Mouse (Mus musculus) kidney, postnatal 0 days (tissue): ENCODE results near the gene Gm28038. TPM values are rescaled to one million over a fixed set of nuclear protein-coding genes. Genes with fewer than 3 reads are reported as not detected.

Source experiments
- ATAC-seq: fragments of 200-750 bp; cut with Nextera tagmentation; replicated peaks from 2 replicates; pipeline ENCODE4 v1.8.0; 2017; ENCODE audit warnings: low read depth, moderate number of reproducible peaks, moderate TSS enrichment, moderate library complexity; ENCODE audit not compliant: low FRiP score
- DNase-seq: peaks from one replicate; pipeline ENCODE4 v3.0.0-alpha.2; 2016; ENCODE audit warnings: low spot score
- H3K27ac ChIP-seq: fragments of 300-500 bp; sonication (generic); 2 replicates; pipeline ENCODE4 v1.5.1; 2014; ENCODE audit warnings: mild to moderate bottlenecking
- H3K27me3 ChIP-seq: fragments of 300-500 bp; sonication (generic); 2 replicates; pipeline ENCODE4 v1.6.1; 2014; ENCODE audit warnings: low read length, mixed read lengths; ENCODE audit not compliant: insufficient read depth
- H3K36me3 ChIP-seq: fragments of 300-500 bp; sonication (generic); 2 replicates; pipeline ENCODE4 v1.6.1; 2014; ENCODE audit warnings: low read length, mixed read lengths; ENCODE audit not compliant: insufficient read depth
- H3K4me1 ChIP-seq: fragments of 300-500 bp; sonication (generic); replicated peaks from 2 replicates; pipeline ENCODE4 v1.6.1; 2014; ENCODE audit warnings: antibody characterized with exemption, low read length, mixed read lengths; ENCODE audit not compliant: insufficient read depth
- H3K4me2 ChIP-seq: fragments of 300-500 bp; sonication (generic); 2 replicates; pipeline ENCODE4 v1.6.1; 2014; ENCODE audit warnings: mild to moderate bottlenecking, low read length, moderate library complexity, mixed read lengths
- H3K4me3 ChIP-seq: fragments of 300-500 bp; sonication (generic); replicated peaks from 2 replicates; pipeline ENCODE4 v1.5.1; 2014; ENCODE audit warnings: low read depth, low read length
- H3K9ac ChIP-seq: fragments of 300-500 bp; sonication (generic); 2 replicates; pipeline ENCODE4 v1.6.1; 2014; ENCODE audit warnings: low read depth, low read length
- H3K9me3 ChIP-seq: fragments of 300-500 bp; sonication (generic); replicated peaks from 2 replicates; pipeline ENCODE4 v1.6.1; 2016; ENCODE audit warnings: low read length, inconsistent platforms, mixed read lengths
- CTCF ChIP-seq: IDR thresholded peaks from 2 replicates; pipeline ENCODE4 v1.5.1; 2016; ENCODE audit warnings: antibody characterized with exemption, low read depth, mild to moderate bottlenecking, moderate library complexity
- WGBS: fragments of 180-500 bp; shearing (Covaris S2); extraction: QIAGEN DNeasy Blood & Tissue Kit; methylation state at CpG from one replicate; pipeline ENCODE4 v1.1.7; 2014; 5-methylcytosine and 5-hydroxymethylcytosine counted together
- polyA plus RNA-seq: library from polyadenylated mRNA; unstranded; fragments of >200 nt; fragmentation: Nextera tagmentation; extraction: Ambion mirVana; gene quantifications from 2 replicates; pipeline ENCODE4 v1.2.1, GENCODE M21; 2015

Gene Gm28038
- polyA plus RNA-seq, 1 experiment from 2014 or later = not detected

DNA sequence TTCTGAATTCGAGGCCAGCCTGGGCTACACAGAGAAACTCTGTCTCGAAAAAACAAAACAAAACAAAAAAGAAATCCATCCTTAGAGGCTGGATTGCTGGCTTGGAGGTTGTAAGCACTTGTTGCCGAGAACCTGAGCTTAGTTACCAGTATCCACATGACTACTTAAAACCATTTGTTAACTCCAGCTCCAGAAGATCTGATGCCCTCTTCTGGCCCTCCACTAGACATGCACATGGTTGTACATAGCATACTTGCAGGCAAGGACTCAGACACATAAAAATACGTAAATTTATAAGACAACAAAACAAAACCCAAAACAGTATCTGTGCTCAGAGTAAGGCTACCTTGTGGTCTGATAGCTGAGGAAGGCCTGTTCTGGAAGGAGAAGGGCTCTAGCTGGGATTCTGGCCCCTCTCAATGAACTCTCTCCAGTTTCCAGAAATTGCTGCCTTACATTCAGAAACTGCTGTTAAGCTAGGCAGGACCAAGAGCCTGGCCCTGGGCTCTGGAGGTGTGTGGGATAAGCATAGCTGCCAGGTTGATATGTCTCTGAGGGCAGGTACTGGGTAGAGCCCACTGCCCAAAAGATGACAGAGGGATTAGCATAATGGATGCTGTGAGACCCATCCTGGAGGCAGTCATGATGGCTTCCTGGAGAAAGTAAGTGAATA is 19.6 kb upstream of the Gm28038 start:
- 86% methylated on average over 4 of the region's 4 CpGs for WGBS
- Histone ChIP-seq H3K4me1 (peaks cover 23% of the 10 kb centered on the region), H3K4me2 (no peak overlapping the region), H3K4me3 (no peak overlapping the region), H3K36me3 (peaks cover 47% of the 10 kb centered on the region), H3K27me3 (no peaks in the 10 kb centered on the region), H3K27ac (no peak overlapping the region), H3K9me3 (no peaks in the 10 kb centered on the region), H3K9ac (no peak overlapping the region)
- peak; percentile 37; the same call in 1 of the 2 replicates for TF ChIP-seq CTCF
- DNase-seq = no peak
- no peak for ATAC-seq

DNA sequence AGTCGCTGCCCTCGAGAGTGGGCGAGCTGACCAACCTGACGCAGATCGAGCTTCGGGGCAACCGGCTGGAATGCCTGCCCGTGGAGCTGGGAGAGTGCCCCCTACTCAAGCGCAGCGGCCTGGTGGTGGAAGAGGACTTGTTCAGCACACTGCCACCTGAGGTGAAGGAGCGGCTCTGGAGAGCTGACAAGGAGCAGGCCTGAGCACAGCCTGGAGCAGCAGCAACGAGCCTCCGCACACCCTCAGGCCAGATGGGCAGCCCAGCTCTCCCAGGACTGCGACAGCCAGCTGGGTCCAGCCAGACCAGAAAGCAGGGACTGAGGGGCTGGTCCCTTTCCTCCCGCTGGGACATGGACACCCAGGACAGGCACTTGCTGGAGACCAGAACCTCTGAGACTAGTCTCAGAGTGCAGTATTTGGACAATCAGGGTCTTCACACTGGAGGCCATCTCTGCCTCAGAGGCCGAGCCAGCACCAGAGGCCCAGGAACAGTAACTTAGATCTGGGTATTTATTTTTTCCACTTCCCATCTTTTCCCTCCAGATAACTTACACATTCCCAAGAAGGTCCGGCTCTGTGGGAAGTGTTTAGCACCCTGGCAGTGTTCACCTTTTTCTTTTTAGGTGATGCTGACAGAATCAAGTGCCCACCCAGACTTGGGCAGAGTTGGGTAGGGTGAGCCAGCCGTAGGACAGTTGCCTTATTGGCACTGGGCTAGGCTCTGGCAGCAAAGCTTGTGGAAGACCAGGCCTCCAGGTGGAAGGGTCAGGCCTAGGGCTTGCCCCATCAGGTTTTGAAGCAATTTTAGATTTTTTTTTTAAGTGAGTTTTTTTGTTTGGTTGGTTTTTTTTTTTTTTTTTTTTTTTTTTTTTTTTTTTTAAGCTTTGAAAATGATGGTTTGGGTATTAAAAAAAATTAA is 18.7 kb upstream of the Gm28038 start:
- DNase-seq (no peak), ATAC-seq (no peak)
- Histone ChIP-seq H3K27ac (no peak overlapping the region), H3K4me3 (no peak overlapping the region), H3K27me3 (no peaks in the 10 kb centered on the region), H3K4me1 (peaks cover 29% of the 10 kb centered on the region), H3K9ac (no peak overlapping the region), H3K36me3 (peaks cover 37% of the 10 kb centered on the region), H3K9me3 (no peaks in the 10 kb centered on the region), H3K4me2 (no peak overlapping the region)
- WGBS = 91% methylated on average over 18 of the region's 18 CpGs
- no peak for TF ChIP-seq CTCF

DNA sequence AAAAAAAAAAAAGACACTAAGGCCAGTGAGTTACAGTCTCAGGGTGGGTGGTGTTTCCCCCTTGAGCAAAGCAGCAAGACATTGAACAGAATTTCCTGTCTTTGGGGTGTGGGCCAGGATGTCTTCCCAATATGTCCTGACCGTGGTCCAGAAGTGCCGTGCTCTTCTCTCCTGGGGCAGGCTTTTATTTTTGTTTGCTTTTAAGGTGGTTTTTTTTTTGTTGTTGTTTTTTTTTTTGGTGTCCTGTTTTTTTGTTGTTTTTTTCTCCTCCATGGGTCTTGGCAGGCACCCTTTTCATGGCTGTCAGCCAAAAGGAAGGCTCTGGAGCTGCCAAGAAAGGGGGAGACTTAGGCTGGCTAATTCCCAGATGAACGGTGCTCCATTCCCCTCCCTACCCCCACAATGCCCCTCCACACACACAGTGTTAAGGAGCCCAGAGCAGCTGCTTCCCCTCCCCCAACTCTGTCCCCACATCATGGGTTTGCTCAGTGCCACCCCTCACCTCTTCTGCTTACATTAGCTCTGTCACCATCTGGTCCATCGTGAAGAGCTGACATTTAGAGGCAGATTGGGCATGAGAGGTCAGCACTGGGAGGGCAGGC is 17.9 kb upstream of the Gm28038 start:
- Histone ChIP-seq H3K36me3 (peaks cover 30% of the 10 kb centered on the region; the same call in 1 of the 2 replicates), H3K4me3 (no peak overlapping the region), H3K9ac (no peak overlapping the region), H3K27me3 (no peaks in the 10 kb centered on the region), H3K4me1 (peaks cover 30% of the 10 kb centered on the region), H3K27ac (no peak overlapping the region), H3K9me3 (no peaks in the 10 kb centered on the region), H3K4me2 (no peak overlapping the region)
- ATAC-seq (no peak), DNase-seq (no peak)
- WGBS = 42% methylated on average over 4 of the region's 4 CpGs
- TF ChIP-seq CTCF = no peak

DNA sequence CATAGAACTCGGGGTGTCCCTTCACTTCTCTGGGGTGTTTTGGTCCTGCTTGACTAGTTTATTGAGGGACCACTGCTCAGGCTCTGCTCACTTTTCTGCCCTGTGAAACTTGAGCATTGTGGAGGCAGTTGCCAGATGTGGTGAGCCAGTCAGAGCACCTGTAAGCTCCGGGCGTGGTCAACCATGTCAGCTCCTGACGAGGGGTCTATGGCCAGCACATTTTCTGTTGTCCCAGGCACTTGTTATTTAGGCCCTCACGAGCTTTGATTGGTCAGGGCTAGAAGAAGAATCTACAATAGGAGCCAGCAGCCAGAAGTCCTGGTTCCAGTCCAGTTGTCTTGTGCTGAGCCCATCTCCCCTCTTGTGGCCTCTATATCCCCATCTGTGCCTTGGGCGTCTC is 17.0 kb upstream of the Gm28038 start:
- Histone ChIP-seq H3K9me3 (no peaks in the 10 kb centered on the region), H3K27ac (no peak overlapping the region), H3K27me3 (no peaks in the 10 kb centered on the region), H3K4me1 (peaks cover 30% of the 10 kb centered on the region), H3K4me3 (no peak overlapping the region), H3K9ac (no peak overlapping the region), H3K4me2 (no peak overlapping the region), H3K36me3 (peaks cover 30% of the 10 kb centered on the region; the same call in 1 of the 2 replicates)
- TF ChIP-seq CTCF = no peak
- WGBS = 80% methylated on average over 6 of the region's 6 CpGs
- no peak for ATAC-seq
- no peak for DNase-seq

DNA sequence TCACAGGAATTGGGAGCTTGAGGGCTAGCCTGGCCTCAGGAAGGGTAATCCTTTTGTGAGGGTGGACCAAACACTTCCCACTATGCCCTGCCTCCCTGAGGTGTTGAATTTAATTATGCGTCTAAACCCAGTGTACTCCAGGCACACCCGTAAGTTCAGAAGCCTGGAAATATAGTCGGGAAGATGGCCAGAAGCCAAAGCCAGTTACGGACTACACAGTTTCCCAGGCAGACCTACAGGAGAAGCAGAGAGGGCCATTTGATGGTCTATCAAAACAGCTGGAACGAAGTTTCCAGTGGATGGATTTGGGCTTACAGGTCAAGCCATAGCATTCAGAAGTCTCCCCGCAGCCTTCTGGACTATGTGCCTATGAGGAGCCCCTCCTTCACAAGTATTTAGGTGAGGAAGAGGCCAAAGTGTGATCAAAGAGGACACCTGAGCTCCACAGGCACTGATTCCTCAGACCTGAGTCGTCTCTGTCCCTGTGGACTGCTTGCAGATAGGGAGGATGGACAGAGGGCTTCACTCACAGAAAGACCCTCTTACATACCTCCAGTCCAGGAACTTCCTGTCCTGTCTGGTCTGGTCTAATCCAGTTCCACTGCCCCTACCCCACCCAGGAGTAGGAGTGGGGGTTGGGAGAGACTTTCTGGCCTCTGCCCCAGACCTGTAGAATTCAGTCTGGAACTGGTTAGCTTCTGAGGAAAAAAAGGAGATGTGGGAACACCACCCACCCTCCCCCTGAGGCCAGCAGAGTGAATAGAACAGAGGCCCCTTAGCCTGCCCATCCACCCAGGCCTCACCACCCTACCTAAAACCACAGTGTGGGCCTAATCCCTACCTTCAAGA is 15.9 kb upstream of the Gm28038 start:
- Histone ChIP-seq H3K27me3 (no peaks in the 10 kb centered on the region), H3K4me2 (no peak overlapping the region), H3K27ac (peak overlapping the region; percentile 94), H3K9ac (peak overlapping the region; percentile 31; the same call in 1 of the 2 replicates), H3K4me1 (peaks cover 26% of the 10 kb centered on the region), H3K36me3 (peaks cover 29% of the 10 kb centered on the region; the same call in 1 of the 2 replicates), H3K9me3 (no peaks in the 10 kb centered on the region), H3K4me3 (no peak overlapping the region)
- peak; percentile 15 for DNase-seq
- no peak for TF ChIP-seq CTCF
- 46% methylated on average over 7 of the region's 7 CpGs for WGBS
- no peak for ATAC-seq
